Mouse (Mus musculus): ENCODE results near the gene Lhx2. TPM values are rescaled to one million over a fixed set of nuclear protein-coding genes. Genes with fewer than 3 reads are reported as not detected.

Lhx2 gene
- polyA plus RNA-seq, 1 experiment, result 0.08 TPM

DNA sequence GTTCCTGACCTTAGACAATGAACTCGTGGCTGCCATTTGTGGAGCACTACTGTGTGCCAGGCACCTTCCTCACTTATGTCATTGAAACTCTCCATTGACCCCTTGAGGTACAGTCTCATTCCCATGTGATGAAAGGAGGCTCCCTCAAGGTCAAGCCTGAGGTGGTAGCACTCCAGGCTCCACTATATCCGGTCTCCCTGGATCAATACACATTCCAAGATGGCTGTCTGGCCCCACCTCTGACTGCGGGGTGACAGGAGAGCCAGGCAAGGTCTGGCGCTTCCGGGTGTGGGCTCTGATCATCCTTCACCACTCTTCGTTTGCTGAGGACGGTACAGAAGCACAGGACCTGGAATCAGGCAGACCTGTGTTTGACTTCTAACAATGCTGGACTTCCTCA lies 58.2 kb downstream of the Lhx2 start:
- Histone ChIP-seq H3K4me3 (ENCODE audit: insufficient read depth, low read depth, low read length) (no peak overlapping the region), H3K27ac (ENCODE audit: insufficient read depth, low read depth, low read length) (no peak overlapping the region), H3K4me1 (ENCODE audit: control insufficient read depth, insufficient read depth, low read length) (no peaks in the 10 kb centered on the region), H3K36me3 (ENCODE audit: control insufficient read depth, insufficient read depth, low read length) (no peaks in the 10 kb centered on the region), H3K27me3 (replicated peaks; ENCODE audit: control insufficient read depth, insufficient read depth, low read length) (no peaks in the 10 kb centered on the region)
- 70% methylated on average over 7 of the region's 7 CpGs for WGBS
- no peak for DNase-seq
- no peak for TF ChIP-seq CTCF (conservative IDR thresholded peaks at IDR 0.05; ENCODE audit: insufficient read depth, insufficient read length, low read depth, low read length)

DNA sequence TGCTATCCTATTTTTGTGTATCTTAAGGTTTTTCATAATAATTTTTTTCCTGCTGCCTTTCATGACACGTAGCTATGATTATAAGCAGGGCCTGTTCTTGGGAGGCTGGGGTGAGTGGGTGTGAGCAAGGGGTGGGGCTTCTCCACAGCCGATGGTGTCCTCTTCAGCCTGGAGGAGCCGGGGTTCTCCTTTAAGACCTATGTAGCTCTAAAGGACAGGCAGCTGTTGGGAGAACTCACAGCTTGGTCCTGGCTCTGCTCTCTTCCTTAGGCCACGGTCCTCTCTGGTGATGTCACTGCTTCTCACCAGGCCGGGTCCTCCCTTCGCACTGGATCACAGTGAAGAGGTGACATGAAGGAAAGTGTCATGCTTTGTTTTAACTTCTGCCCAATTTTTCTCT lies 58.8 kb downstream of the Lhx2 start:
- no peaks in the 10 kb centered on the region for H3K27me3 ChIP-seq (replicated peaks; ENCODE audit: control insufficient read depth, insufficient read depth, low read length)
- no peak for DNase-seq
- no peak overlapping the region for H3K27ac ChIP-seq (ENCODE audit: insufficient read depth, low read depth, low read length)
- TF ChIP-seq POLR2A (IDR thresholded peaks at IDR 0.05; ENCODE audit: low read depth, low read length), result no peak
- TF ChIP-seq CTCF (conservative IDR thresholded peaks at IDR 0.05; ENCODE audit: insufficient read depth, insufficient read length, low read depth, low read length), result no peak
- no peak overlapping the region for H3K4me3 ChIP-seq (ENCODE audit: insufficient read depth, low read depth, low read length)
- no peaks in the 10 kb centered on the region for H3K36me3 ChIP-seq (ENCODE audit: control insufficient read depth, insufficient read depth, low read length)
- no peaks in the 10 kb centered on the region for H3K4me1 ChIP-seq (ENCODE audit: control insufficient read depth, insufficient read depth, low read length)
- 38% methylated on average over 6 of the region's 6 CpGs for WGBS

DNA sequence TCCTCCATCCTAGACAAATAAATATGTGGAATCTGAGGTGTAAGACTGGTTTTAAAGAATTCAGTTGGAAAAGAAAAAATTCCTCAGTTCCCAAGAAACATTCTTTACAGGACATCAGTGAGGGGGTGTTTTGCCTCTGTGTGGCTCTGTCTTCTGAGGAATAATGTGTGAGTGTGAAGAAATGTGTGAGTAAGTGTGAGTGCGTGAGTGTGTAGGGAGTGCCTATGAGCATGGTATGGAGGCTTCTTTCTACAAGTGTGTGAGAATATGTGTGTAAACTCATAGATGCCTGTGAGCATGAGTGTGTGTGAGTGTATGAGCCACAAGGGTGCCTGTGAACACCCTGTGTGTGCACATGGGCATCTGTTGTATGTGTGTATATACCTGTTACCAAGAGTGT lies 63.5 kb downstream of the Lhx2 start:
- H3K27ac ChIP-seq (ENCODE audit: insufficient read depth, low read depth, low read length), result no peak overlapping the region
- DNase-seq, result no peak
- WGBS, result 96% methylated on average over 1 of the region's 1 CpGs
- no peaks in the 10 kb centered on the region for H3K27me3 ChIP-seq (replicated peaks; ENCODE audit: control insufficient read depth, insufficient read depth, low read length)
- TF ChIP-seq POLR2A (IDR thresholded peaks at IDR 0.05; ENCODE audit: low read depth, low read length) (no peak), CTCF (conservative IDR thresholded peaks at IDR 0.05; ENCODE audit: insufficient read depth, insufficient read length, low read depth, low read length) (no peak)
- no peaks in the 10 kb centered on the region for H3K4me1 ChIP-seq (ENCODE audit: control insufficient read depth, insufficient read depth, low read length)
- no peaks in the 10 kb centered on the region for H3K36me3 ChIP-seq (ENCODE audit: control insufficient read depth, insufficient read depth, low read length)
- no peak overlapping the region for H3K4me3 ChIP-seq (ENCODE audit: insufficient read depth, low read depth, low read length)

GRCm38 (mm10) chr2:38403231-38403630 lies 64.2 kb downstream of the Lhx2 start:
- H3K36me3 ChIP-seq (ENCODE audit: control insufficient read depth, insufficient read depth, low read length), result no peaks in the 10 kb centered on the region

GRCm38 (mm10) chr2:38404007-38404596 lies 65.0 kb downstream of the Lhx2 start:
- no peak for DNase-seq
- WGBS, result 77% methylated on average over 10 of the region's 10 CpGs
- Histone ChIP-seq H3K27ac (ENCODE audit: insufficient read depth, low read depth, low read length) (no peak overlapping the region), H3K4me1 (ENCODE audit: control insufficient read depth, insufficient read depth, low read length) (no peaks in the 10 kb centered on the region), H3K4me3 (ENCODE audit: insufficient read depth, low read depth, low read length) (no peak overlapping the region), H3K27me3 (replicated peaks; ENCODE audit: control insufficient read depth, insufficient read depth, low read length) (no peaks in the 10 kb centered on the region), H3K36me3 (ENCODE audit: control insufficient read depth, insufficient read depth, low read length) (no peaks in the 10 kb centered on the region)
- TF ChIP-seq CTCF (conservative IDR thresholded peaks at IDR 0.05; ENCODE audit: insufficient read depth, insufficient read length, low read depth, low read length) (no peak), POLR2A (IDR thresholded peaks at IDR 0.05; ENCODE audit: low read depth, low read length) (no peak)

More at GRCm38 (mm10) chr2:38403231-38403630, 64.2 kb downstream of the Lhx2 start:
- H3K4me1 ChIP-seq (ENCODE audit: control insufficient read depth, insufficient read depth, low read length), result no peaks in the 10 kb centered on the region
- no peak for DNase-seq
- 50% methylated on average over 12 of the region's 12 CpGs for WGBS
- H3K27ac ChIP-seq (ENCODE audit: insufficient read depth, low read depth, low read length), result no peak overlapping the region
- TF ChIP-seq POLR2A (IDR thresholded peaks at IDR 0.05; ENCODE audit: low read depth, low read length), result no peak
- no peak for TF ChIP-seq CTCF (conservative IDR thresholded peaks at IDR 0.05; ENCODE audit: insufficient read depth, insufficient read length, low read depth, low read length)
- no peak overlapping the region for H3K4me3 ChIP-seq (ENCODE audit: insufficient read depth, low read depth, low read length)
- H3K27me3 ChIP-seq (replicated peaks; ENCODE audit: control insufficient read depth, insufficient read depth, low read length), result no peaks in the 10 kb centered on the region

GRCm38 (mm10) chr2:38405356-38405755 lies 66.3 kb downstream of the Lhx2 start:
- no peak overlapping the region for H3K4me3 ChIP-seq (ENCODE audit: insufficient read depth, low read depth, low read length)
- TF ChIP-seq CTCF (conservative IDR thresholded peaks at IDR 0.05; ENCODE audit: insufficient read depth, insufficient read length, low read depth, low read length) (no peak), POLR2A (IDR thresholded peaks at IDR 0.05; ENCODE audit: low read depth, low read length) (no peak)
- H3K4me1 ChIP-seq (ENCODE audit: control insufficient read depth, insufficient read depth, low read length), result no peaks in the 10 kb centered on the region
- 80% methylated on average over 4 of the region's 4 CpGs for WGBS
- DNase-seq, result no peak
- H3K27me3 ChIP-seq (replicated peaks; ENCODE audit: control insufficient read depth, insufficient read depth, low read length), result no peaks in the 10 kb centered on the region
- no peak overlapping the region for H3K27ac ChIP-seq (ENCODE audit: insufficient read depth, low read depth, low read length)
- H3K36me3 ChIP-seq (ENCODE audit: control insufficient read depth, insufficient read depth, low read length), result no peaks in the 10 kb centered on the region

- Histone ChIP-seq H3K36me3 (ENCODE audit: control insufficient read depth, insufficient read depth, low read length) (no peaks in the 10 kb centered on the region), H3K27ac (ENCODE audit: insufficient read depth, low read depth, low read length) (no peak overlapping the region), H3K27me3 (replicated peaks; ENCODE audit: control insufficient read depth, insufficient read depth, low read length) (no peaks in the 10 kb centered on the region), H3K4me3 (ENCODE audit: insufficient read depth, low read depth, low read length) (no peak overlapping the region), H3K4me1 (ENCODE audit: control insufficient read depth, insufficient read depth, low read length) (no peaks in the 10 kb centered on the region)
- DNase-seq, result no peak
- no peak for TF ChIP-seq CTCF (conservative IDR thresholded peaks at IDR 0.05; ENCODE audit: insufficient read depth, insufficient read length, low read depth, low read length)
- no peak for TF ChIP-seq POLR2A (IDR thresholded peaks at IDR 0.05; ENCODE audit: low read depth, low read length)
- 72% methylated on average over 3 of the region's 3 CpGs for WGBS
Measured at GRCm38 (mm10) chr2:38409309-38409708, 70.2 kb downstream of the Lhx2 start.
